Mouse (Mus musculus): ENCODE measurements at regions not wholly inside any gene's neighbourhood (a gene's known extent, or its start where the extent isn't known, plus 50 kb on each side); places are given as distances from the start of the nearest gene placed in this dataset.
"Not testable (repeated sequence)": the region's sequence is repeated elsewhere in the genome, so short reads cannot be mapped to it uniquely, and the experiment has no call there.

DNA sequence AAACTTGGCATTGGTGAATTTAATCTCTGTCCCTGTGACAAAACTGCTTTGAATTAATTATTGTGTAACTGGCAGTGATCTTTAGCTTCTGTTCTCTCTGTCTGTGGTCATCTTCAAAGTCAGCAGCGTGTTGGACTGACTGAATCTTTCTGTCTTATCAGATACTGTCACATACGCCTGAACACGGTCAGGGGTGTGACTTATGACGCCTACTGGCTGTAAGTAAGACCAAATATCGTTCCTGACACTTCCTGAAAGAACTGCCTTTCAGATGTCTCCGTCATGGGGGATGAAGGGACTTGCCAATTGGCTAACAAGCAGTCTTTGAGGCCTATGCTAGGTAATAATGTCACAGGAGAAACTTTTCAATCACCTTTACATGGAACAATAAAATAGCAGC is 402.2 kb downstream of the Gabrg2 start:
- WGBS: 54% methylated on average over 6 of the region's 6 CpGs
- no peak for ATAC-seq (ENCODE audit: insufficient number of reproducible peaks, insufficient read depth, low FRiP score, low read depth)
- Histone ChIP-seq H3K36me3 (ENCODE audit: control insufficient read depth, insufficient read depth, low read length) (no peaks in the 10 kb centered on the region), H3K4me1 (ENCODE audit: control insufficient read depth, insufficient read depth, low read length) (no peaks in the 10 kb centered on the region), H3K27ac (ENCODE audit: low read length) (no peak overlapping the region), H3K27me3 (ENCODE audit: control insufficient read depth, insufficient read depth, low read length) (no peaks in the 10 kb centered on the region), H3K9me3 (ENCODE audit: control insufficient read depth, low read depth, low read length) (no peaks in the 10 kb centered on the region), H3K9ac (replicated peaks; ENCODE audit: low read depth, low read length) (no peak overlapping the region), H3K4me2 (replicated peaks; ENCODE audit: low read depth, low read length) (no peak overlapping the region), H3K4me3 (ENCODE audit: low read depth, low read length) (no peak overlapping the region)

DNA sequence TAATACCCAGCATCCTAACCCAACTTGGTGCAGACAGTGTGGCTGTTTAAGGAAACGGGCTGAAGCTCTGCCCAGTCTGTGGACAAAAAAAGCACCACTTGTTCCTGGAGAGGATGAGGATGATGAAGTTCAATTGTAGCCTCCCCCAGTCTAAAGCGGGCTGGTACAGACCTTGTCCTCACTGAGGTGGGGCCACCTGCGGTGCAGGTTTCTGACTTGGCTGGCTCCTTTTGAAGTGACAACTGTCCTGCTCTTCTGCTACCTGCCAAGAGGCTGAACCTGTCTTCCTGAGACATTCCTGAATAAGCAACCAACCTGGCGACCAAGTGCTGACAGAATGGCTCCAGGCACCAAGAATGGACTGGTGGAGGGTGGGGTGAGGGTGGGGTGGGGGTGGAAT is 409.2 kb downstream of the Gabrg2 start:
- ATAC-seq (ENCODE audit: insufficient number of reproducible peaks, insufficient read depth, low FRiP score, low read depth); H3K9me3 ChIP-seq (ENCODE audit: control insufficient read depth, low read depth, low read length); H3K27ac ChIP-seq (ENCODE audit: low read length); H3K4me2 ChIP-seq (replicated peaks; ENCODE audit: low read depth, low read length); H3K4me1 ChIP-seq (ENCODE audit: control insufficient read depth, insufficient read depth, low read length); H3K9ac ChIP-seq (replicated peaks; ENCODE audit: low read depth, low read length); H3K4me3 ChIP-seq (ENCODE audit: low read depth, low read length); H3K36me3 ChIP-seq (ENCODE audit: control insufficient read depth, insufficient read depth, low read length); H3K27me3 ChIP-seq (ENCODE audit: control insufficient read depth, insufficient read depth, low read length): not testable (repeated sequence)
- WGBS: 69% methylated on average over 4 of the region's 4 CpGs

Measured in stomach, embryonic 14.5 days (tissue).